Mouse (Mus musculus) frontal cortex, postnatal 14 days (tissue): ENCODE data around the gene Slco4a1.

Experiments used
- DNase-seq, 2 experiments: peaks; one replicate each; pipeline ENCODE4 v3.0.0; 2022; ENCODE audit warnings: low spot score in 2 of 2

Gene Slco4a1

GRCm38 (mm10) chr2:180501217-180501967 lies 45.3 kb downstream of the Slco4a1 start:
- no peak for DNase-seq

- DNase-seq, result no peak
These were observed 50.2 kb downstream of the Slco4a1 start for GRCm38 (mm10) chr2:180506281-180506680.

GRCm38 (mm10) chr2:180508455-180509115 lies 52.5 kb downstream of the Slco4a1 start:
- no peak for DNase-seq

- DNase-seq, result no peak
These were observed 54.8 kb downstream of the Slco4a1 start for GRCm38 (mm10) chr2:180510867-180511266.

- no peak for DNase-seq
These were observed 56.0 kb downstream of the Slco4a1 start for GRCm38 (mm10) chr2:180511875-180512661.

GRCm38 (mm10) chr2:180513019-180513418 lies 57.0 kb downstream of the Slco4a1 start:
- DNase-seq, result no peak

GRCm38 (mm10) chr2:180513835-180514234 lies 57.8 kb downstream of the Slco4a1 start:
- DNase-seq, result no peak

- no peak for DNase-seq
These were observed 65.6 kb downstream of the Slco4a1 start for GRCm38 (mm10) chr2:180521437-180522221.

- DNase-seq, result no peak
These were observed 66.8 kb downstream of the Slco4a1 start for GRCm38 (mm10) chr2:180522825-180523224.
